Mouse (Mus musculus): Measurements from ENCODE around the gene Ebf1.

GRCm38 (mm10) chr11:44655468-44655867 is 38.4 kb downstream of the Ebf1 start:
- TF ChIP-seq POLR2A (IDR thresholded peaks at IDR 0.05; ENCODE audit: low read depth, low read length) (no peak), CTCF (IDR thresholded peaks at IDR 0.05; ENCODE audit: extremely low read depth, insufficient read depth, insufficient read length, insufficient replicate concordance) (no peak)
